Comparison of ENCODE assay signal across 7 mouse cellular contexts in genomic region chr13:11809365-11809764, GRCm38 (mm10).
DNase-seq lines count a peak whose midpoint lies in the region; ATAC-seq and TF ChIP-seq lines count a peak whose summit lies in the region.
"Not testable (repeated sequence)": the region's sequence is repeated elsewhere in the genome, so short reads cannot be mapped to it uniquely, and the experiment has no call there.

No protein-coding gene starts in this region.

- TF ChIP-seq CTCF in lung, embryonic 14.5 days (IDR thresholded peaks at IDR 0.05; ENCODE audit: low read depth); lung, postnatal 0 days (IDR thresholded peaks at IDR 0.05): not testable (repeated sequence)

- 39% methylated on average over 1 of the region's 1 CpGs for WGBS in lung, embryonic 14.5 days
- WGBS in lung, embryonic 15.5 days = 46% methylated on average over 1 of the region's 1 CpGs
- WGBS in lung, embryonic 16.5 days = 45% methylated on average over 1 of the region's 1 CpGs
- WGBS in lung, postnatal 0 days = 42% methylated on average over 1 of the region's 1 CpGs

- not testable (repeated sequence) for H3K4me1 ChIP-seq in lung, embryonic 14.5 days (ENCODE audit: insufficient read depth); lung, embryonic 15.5 days; lung, embryonic 16.5 days (replicated peaks; ENCODE audit: control insufficient read depth, insufficient read depth, low read length); lung, postnatal 0 days (ENCODE audit: insufficient read depth, low read depth, low read length)

- not testable (repeated sequence) for H3K9me3 ChIP-seq in lung, embryonic 14.5 days (ENCODE audit: low read depth, low read length); lung, embryonic 15.5 days; lung, embryonic 16.5 days (ENCODE audit: control insufficient read depth, low read length); lung, postnatal 0 days (ENCODE audit: low read length)

- not testable (repeated sequence) for H3K4me3 ChIP-seq in lung, embryonic 14.5 days (ENCODE audit: low read depth, low read length); lung, embryonic 15.5 days; lung, embryonic 16.5 days (ENCODE audit: low read length); lung, postnatal 0 days (ENCODE audit: low read depth, low read length)

- not testable (repeated sequence) for H3K9ac ChIP-seq in lung, embryonic 14.5 days; lung, embryonic 15.5 days; lung, embryonic 16.5 days (ENCODE audit: low read length); lung, postnatal 0 days (replicated peaks; ENCODE audit: low read depth)

- ATAC-seq in lung, embryonic 14.5 days (ENCODE audit: insufficient read depth) = peak; percentile 41; the same call in 1 of the 2 replicates
- 0 out of 2 replicates have a peak, but pooled peaks have one; percentile 42 for ATAC-seq in lung, embryonic 15.5 days (ENCODE audit: borderline replicate concordance, extremely low read depth, low FRiP score, low TSS enrichment)
- ATAC-seq in lung, embryonic 16.5 days (ENCODE audit: low read depth) = peak; percentile 71
- ATAC-seq in lung, postnatal 0 days = peak; percentile 50; the same call in 1 of the 2 replicates

- H3K36me3 ChIP-seq in lung, embryonic 14.5 days (ENCODE audit: insufficient read depth); lung, embryonic 15.5 days; lung, embryonic 16.5 days (ENCODE audit: control insufficient read depth, insufficient read depth, low read length); lung, postnatal 0 days (ENCODE audit: insufficient read depth, low read length): not testable (repeated sequence)

- not testable (repeated sequence) for H3K4me2 ChIP-seq in lung, embryonic 14.5 days; lung, embryonic 15.5 days; lung, embryonic 16.5 days (ENCODE audit: low read depth, low read length); lung, postnatal 0 days (replicated peaks; ENCODE audit: low read depth, low read length)

- not testable (repeated sequence) for TF ChIP-seq EP300 in lung, postnatal 0 days (IDR thresholded peaks at IDR 0.05)

- H3K27me3 ChIP-seq in lung, embryonic 14.5 days (ENCODE audit: insufficient read depth, low read length); lung, embryonic 15.5 days; lung, embryonic 16.5 days (ENCODE audit: control insufficient read depth, insufficient read depth, low read depth, low read length); lung, postnatal 0 days (replicated peaks; ENCODE audit: insufficient read depth, low read length): not testable (repeated sequence)

- peak; percentile 7 for DNase-seq in lung, embryonic 14.5 days
- DNase-seq in lung, postnatal 0 days (ENCODE audit: low spot score) = peak; percentile 20
- DNase-seq in lung, postnatal 10 days = peak; percentile 6
- DNase-seq in lung, postnatal 25 days (ENCODE audit: low spot score) = peak; percentile 6
- DNase-seq in lung, postnatal 36 days = peak; percentile 44

- not testable (repeated sequence) for H3K27ac ChIP-seq in lung, embryonic 14.5 days (ENCODE audit: low read depth); lung, embryonic 15.5 days; lung, embryonic 16.5 days (ENCODE audit: low read length); lung, postnatal 0 days (ENCODE audit: low read length)
